Mouse (Mus musculus) small intestine, adult 2 months (tissue): ENCODE results near the gene Sapcd2.

ENCODE experiments used
- CTCF ChIP-seq: fragments of 200-500 bp; IDR thresholded peaks from 2 replicates; pipeline ENCODE4 v1.5.1; 2012; ENCODE audit warnings: low read depth, mild to moderate bottlenecking, control low read depth, inconsistent platforms, low read length, moderate library complexity, mixed read lengths; ENCODE audit not compliant: insufficient replicate concordance, insufficient read length; ENCODE audit errors: extremely low read depth
- POLR2A ChIP-seq: fragments of 200-500 bp; IDR thresholded peaks from 2 replicates; pipeline ENCODE4 v1.6.1; 2012; ENCODE audit warnings: low read depth, mild to moderate bottlenecking, control low read depth, inconsistent platforms, low read length, moderate library complexity

GRCm38 (mm10) chr2:25421896-25422295, 49.8 kb downstream of the Sapcd2 start:
- TF ChIP-seq CTCF (peak; percentile 65; the same call in 1 of the 2 replicates), POLR2A (no peak)
